Comparison of ENCODE assay signal across 8 mouse cellular contexts in genomic region chr19:23686962-23687295, GRCm38 (mm10). TPM values are rescaled to one million over a fixed set of nuclear protein-coding genes. Genes with fewer than 3 reads are reported as not detected.
DNase-seq lines count a peak whose midpoint lies in the region; ATAC-seq and TF ChIP-seq lines count a peak whose summit lies in the region.

No protein-coding gene starts in this region.

- peak overlapping the region; percentile 87 to 94 for H3K4me3 ChIP-seq in heart, embryonic 14.5 days (ENCODE audit: control insufficient read depth in 1 of 2, insufficient read depth in 1 of 2, low read depth in 1 of 2, low read length in 2 of 2)
- H3K4me3 ChIP-seq in ES-E14 (ENCODE audit: insufficient read depth in 1 of 2, low read depth in 1 of 2, low read length in 2 of 2, poor library complexity in 1 of 2, severe bottlenecking in 1 of 2), result peak overlapping the region; percentile 83 to 88
- peak overlapping the region; percentile 95 for H3K4me3 ChIP-seq in forebrain, postnatal 0 days (ENCODE audit: low read depth, low read length)
- H3K4me3 ChIP-seq in macrophage (ENCODE audit: inconsistent target), result peak overlapping the region; percentile 33

- no peaks in the 10 kb centered on the region for H3K9me3 ChIP-seq in heart, embryonic 14.5 days (ENCODE audit: control insufficient read depth, low read length)
- H3K9me3 ChIP-seq in ES-E14 (ENCODE audit: control insufficient read depth, insufficient read depth, low read depth, low read length), result no peaks in the 10 kb centered on the region
- no peaks in the 10 kb centered on the region for H3K9me3 ChIP-seq in forebrain, postnatal 0 days (ENCODE audit: low read length)

- H3K27ac ChIP-seq in heart, embryonic 14.5 days (replicated peaks in 1 of 2; ENCODE audit: control insufficient read depth in 1 of 2, insufficient read depth in 1 of 2, low read depth in 2 of 2, low read length in 2 of 2), result peak overlapping the region; percentile 94
- H3K27ac ChIP-seq in ES-E14 (ENCODE audit: insufficient read depth, low read depth, low read length, poor library complexity, severe bottlenecking) (peak overlapping the region; percentile 71), macrophage (peak overlapping the region; percentile 41; the same call in 1 of the 2 replicates)
- peak overlapping the region; percentile 90 for H3K27ac ChIP-seq in forebrain, postnatal 0 days (ENCODE audit: low read depth, low read length)

- H3K4me1 ChIP-seq in heart, embryonic 14.5 days (ENCODE audit: control insufficient read depth in 2 of 2, insufficient read depth in 2 of 2, low read length in 2 of 2), result peaks cover 3 to 8% of the 10 kb centered on the region in 2 experiments; a peak in 3 of 4 replicates
- peaks cover 3 to 4% of the 10 kb centered on the region in 2 experiments; a peak in 2 of 4 replicates for H3K4me1 ChIP-seq in ES-E14 (ENCODE audit: control insufficient read depth in 2 of 2, insufficient read depth in 2 of 2, low read length in 2 of 2, poor library complexity in 1 of 2)
- H3K4me1 ChIP-seq in forebrain, postnatal 0 days (ENCODE audit: insufficient read depth), result peaks cover 3% of the 10 kb centered on the region; the same call in 1 of the 2 replicates

- 1% methylated on average over 14 of the region's 14 CpGs for WGBS in heart, embryonic 14.5 days
- WGBS in forebrain, postnatal 0 days, result 2% methylated on average over 14 of the region's 14 CpGs
- WGBS in macrophage (ENCODE audit: missing documents), result 6% methylated on average over 13 of the region's 14 CpGs

- no peaks in the 10 kb centered on the region for H3K27me3 ChIP-seq in heart, embryonic 14.5 days (ENCODE audit: control insufficient read depth, insufficient read depth, low read length)
- H3K27me3 ChIP-seq in forebrain, postnatal 0 days (ENCODE audit: insufficient read depth, low read length), result no peaks in the 10 kb centered on the region

- ATAC-seq in heart, embryonic 14.5 days (ENCODE audit: insufficient number of reproducible peaks, insufficient read depth, low FRiP score, low read depth), result peak; percentile 60; the same call in 1 of the 2 replicates
- peak; percentile 70 for ATAC-seq in forebrain, postnatal 0 days

- in situ Hi-C loops in ES-E14 (cut with MboI; ENCODE audit: low sequenced_read_pairs in 2 of 2, unreplicated experiment in 2 of 2), result no loop called here

- TF ChIP-seq CTCF in forebrain, postnatal 0 days (IDR thresholded peaks at IDR 0.05; ENCODE audit: low read depth), result no peak

- H3K9ac ChIP-seq in heart, embryonic 14.5 days (ENCODE audit: low read length), result peak overlapping the region; percentile 98
- peak overlapping the region; percentile 97 for H3K9ac ChIP-seq in ES-E14 (ENCODE audit: insufficient read depth, low read depth, low read length, poor library complexity, severe bottlenecking)
- peak overlapping the region; percentile 87 for H3K9ac ChIP-seq in forebrain, postnatal 0 days

- H3K79me2 ChIP-seq in macrophage (ENCODE audit: inconsistent target), result peaks cover 22% of the 10 kb centered on the region; the same call in 1 of the 2 replicates

- no peaks in the 10 kb centered on the region for H3K36me3 ChIP-seq in heart, embryonic 14.5 days (ENCODE audit: control insufficient read depth, insufficient read depth, low read length)
- H3K36me3 ChIP-seq in ES-E14 (ENCODE audit: control insufficient read depth, insufficient read depth, low read length, poor library complexity, severe bottlenecking) (no peaks in the 10 kb centered on the region), macrophage (ENCODE audit: inconsistent target) (no peaks in the 10 kb centered on the region)
- H3K36me3 ChIP-seq in forebrain, postnatal 0 days (ENCODE audit: insufficient read depth), result no peaks in the 10 kb centered on the region

- peak overlapping the region; percentile 71 for H3K4me2 ChIP-seq in heart, embryonic 14.5 days (ENCODE audit: low read length)
- peak overlapping the region; percentile 56 for H3K4me2 ChIP-seq in forebrain, postnatal 0 days (ENCODE audit: low read depth)

- DNase-seq in heart, postnatal 4 days, result no peak
- no peak for DNase-seq in ES-E14 (ENCODE audit: low read depth, low spot score)
- DNase-seq in forebrain, postnatal 0 days, result no peak
- DNase-seq in layer of hippocampus, adult 8-10 months (ENCODE audit: low spot score in 2 of 2), result no peak
- DNase-seq in thymus, postnatal 4 days, result no peak
- DNase-seq in layer of hippocampus, adult 11-12 months (ENCODE audit: low spot score), result no peak

TF ChIP-seq in ES-E14, 5 proteins besides CTCF, POLR2A, EP300 and RAD21:
- no peak for TF ChIP-seq ZNF384 (IDR thresholded peaks at IDR 0.05; ENCODE audit: low read depth, low read length)
- no peak for TF ChIP-seq ZC3H11A (IDR thresholded peaks at IDR 0.05; ENCODE audit: borderline replicate concordance, low read depth, low read length)

RNA-seq across cellular contexts. Expression of gene Ptar1, which starts 0.3 kb away (rescaled TPM):
- 6.7 and 7.7 TPM in 2 replicates for polyA plus RNA-seq in heart, embryonic 14.5 days (2014; fragmentation: Nextera tagmentation; extraction: Ambion mirVana)
- 10 to 100 TPM; 24.7 to 25.2 TPM for total RNA-seq in heart, postnatal 4 days (2021)
- 18.2 and 19.1 TPM in 2 replicates for total RNA-seq in ES-E14 (2012; rRNA removed)
- 13.3 and 17.1 TPM in 2 replicates for total RNA-seq in forebrain, postnatal 0 days (2014; rRNA removed)
- 2.6 and 4.7 TPM in 2 replicates for polyA plus RNA-seq in forebrain, postnatal 0 days (2015; fragmentation: Nextera tagmentation; extraction: Ambion mirVana)
- total RNA-seq in macrophage (2018; cell fraction: chromatin; rRNA removed), result 10 to 100 TPM in 13 of 26 experiments, 1 to 10 TPM in 13; 3.0 to 16.5 (median 10.1) TPM
- 1 to 10 TPM; 3.0 to 5.5 (median 4.0) TPM for total RNA-seq in macrophage (2018; cell fraction: cytosol; rRNA removed)
- total RNA-seq in macrophage (2018; cell fraction: nucleus; rRNA removed), result 10 to 100 TPM in 12 of 26 experiments, 1 to 10 TPM in 14; 3.3 to 16.5 (median 9.6) TPM
- 1.2 to 3.2 TPM (median 1.4 TPM) in 3 replicates for polyA plus RNA-seq in macrophage (2018)
- total RNA-seq in layer of hippocampus, adult 8-10 months (2022), result 10 to 100 TPM; 35.1 to 47.1 (median 39.8) TPM

RNA-seq across cellular contexts. Expression of gene 1700028P14Rik, which starts 34.3 kb away (rescaled TPM):
- not detected in 2 replicates for polyA plus RNA-seq in heart, embryonic 14.5 days (2014; fragmentation: Nextera tagmentation; extraction: Ambion mirVana)
- total RNA-seq in heart, postnatal 4 days (2021), result not detected
- not detected in 2 replicates for total RNA-seq in ES-E14 (2012; rRNA removed)
- 0.29 and 1.6 TPM in 2 replicates for total RNA-seq in forebrain, postnatal 0 days (2014; rRNA removed)
- polyA plus RNA-seq in forebrain, postnatal 0 days (2015; fragmentation: Nextera tagmentation; extraction: Ambion mirVana), result 2.7 and 3.8 TPM in 2 replicates
- total RNA-seq in macrophage (2018; cell fraction: chromatin; rRNA removed), result not detected
- total RNA-seq in macrophage (2018; cell fraction: cytosol; rRNA removed), result not detected
- total RNA-seq in macrophage (2018; cell fraction: nucleus; rRNA removed), result not detected
- not detected in 3 replicates for polyA plus RNA-seq in macrophage (2018)
- 1 to 10 TPM; 1.1 to 3.0 (median 2.3) TPM for total RNA-seq in layer of hippocampus, adult 8-10 months (2022)

Comparison
In these comparisons a context has a peak if more than half of its experiments do, and no peak if none do; other contexts are left out.
1. H3K27ac ChIP-seq: peak in every context shown above with its lines; median percentile 94 in heart, embryonic 14.5 days; 90 in forebrain, postnatal 0 days; 71 in ES-E14; 41 in macrophage.
2. H3K4me3 ChIP-seq: peak in every context shown above with its lines; median percentile 95 in forebrain, postnatal 0 days; 90 in heart, embryonic 14.5 days; 86 in ES-E14; 33 in macrophage.